Mouse (Mus musculus) lung, embryonic 14.5 days (tissue): ENCODE data around the gene Eif4h. TPM values are rescaled to one million over a fixed set of nuclear protein-coding genes. Genes with fewer than 3 reads are reported as not detected.

Experiments
- ATAC-seq: fragments of 200-750 bp; cut with Nextera tagmentation; 2 replicates; pipeline ENCODE4 v1.8.0; 2017; ENCODE audit warnings: mild to moderate bottlenecking, moderate TSS enrichment, moderate library complexity; ENCODE audit not compliant: insufficient read depth
- DNase-seq: peaks from one replicate; pipeline ENCODE4 v3.0.0-alpha.2; 2015
- H3K27ac ChIP-seq: fragments of 300-500 bp; sonication (generic); 2 replicates; pipeline ENCODE4 v1.5.1; 2014; ENCODE audit warnings: low read depth, mild to moderate bottlenecking, moderate library complexity
- H3K27me3 ChIP-seq: fragments of 300-500 bp; sonication (generic); 2 replicates; pipeline ENCODE4 v1.6.1; 2014; ENCODE audit warnings: low read length, control low read depth; ENCODE audit not compliant: insufficient read depth
- H3K36me3 ChIP-seq: fragments of 300-500 bp; sonication (generic); 2 replicates; pipeline ENCODE4 v1.6.1; 2014; ENCODE audit warnings: control low read depth; ENCODE audit not compliant: insufficient read depth
- H3K4me1 ChIP-seq: fragments of 300-500 bp; sonication (generic); 2 replicates; pipeline ENCODE4 v1.6.1; 2014; ENCODE audit warnings: antibody characterized with exemption, control low read depth; ENCODE audit not compliant: insufficient read depth
- H3K4me2 ChIP-seq: fragments of 300-500 bp; sonication (generic); 2 replicates; pipeline ENCODE4 v1.6.1; 2014; ENCODE audit warnings: mild to moderate bottlenecking
- H3K4me3 ChIP-seq: fragments of 300-500 bp; sonication (generic); 2 replicates; pipeline ENCODE4 v1.5.1; 2014; ENCODE audit warnings: low read depth, low read length
- H3K9ac ChIP-seq: fragments of 300-500 bp; sonication (generic); 2 replicates; pipeline ENCODE4 v1.6.1; 2014
- H3K9me3 ChIP-seq: fragments of 300-500 bp; sonication (generic); 2 replicates; pipeline ENCODE4 v1.6.1; 2016; ENCODE audit warnings: low read depth, low read length, control low read depth
- CTCF ChIP-seq: IDR thresholded peaks from 2 replicates; pipeline ENCODE4 v1.5.1; 2016; ENCODE audit warnings: antibody characterized with exemption, low read depth
- WGBS: fragments of 180-500 bp; shearing (Covaris S2); extraction: QIAGEN DNeasy Blood & Tissue Kit; methylation state at CpG from one replicate; pipeline ENCODE4 v1.1.7; 2014; 5-methylcytosine and 5-hydroxymethylcytosine counted together
- polyA plus RNA-seq: library from polyadenylated mRNA; unstranded; fragments of >200 nt; fragmentation: Nextera tagmentation; extraction: Ambion mirVana; gene quantifications from 2 replicates; pipeline ENCODE4 v1.2.1, GENCODE M21; 2014

Eif4h gene
- polyA plus RNA-seq, 1 experiment from 2014 or later = 559 TPM

- H3K27me3 ChIP-seq = no peaks in the 10 kb centered on the region
- H3K36me3 ChIP-seq = peaks cover 18% of the 10 kb centered on the region; the same call in 1 of the 2 replicates
- 0 out of 2 replicates have a peak, but pooled peaks cover 7% of the 10 kb centered on the region for H3K4me1 ChIP-seq
- TF ChIP-seq CTCF = peak; percentile 25; the same call in 1 of the 2 replicates
- no peak for ATAC-seq
- 24% methylated on average over 15 of the region's 15 CpGs for WGBS
- no peak overlapping the region for H3K27ac ChIP-seq
- H3K4me3 ChIP-seq = peak overlapping the region; percentile 86
- DNase-seq = peak; percentile 9
- no peaks in the 10 kb centered on the region for H3K9me3 ChIP-seq
- peak overlapping the region; percentile 92 for H3K4me2 ChIP-seq
- H3K9ac ChIP-seq = peak overlapping the region; percentile 69
These were observed 56.0 kb downstream of the Eif4h start for GRCm38 (mm10) chr5:134583006-134583883.

GRCm38 (mm10) chr5:134582221-134582907 lies 56.9 kb downstream of the Eif4h start:
- peak; percentile 86 for TF ChIP-seq CTCF
- Histone ChIP-seq H3K4me2 (peak overlapping the region; percentile 92), H3K9me3 (no peaks in the 10 kb centered on the region), H3K27ac (no peak overlapping the region), H3K9ac (peak overlapping the region; percentile 69), H3K4me1 (0 out of 2 replicates have a peak, but pooled peaks cover 7% of the 10 kb centered on the region), H3K36me3 (peaks cover 15% of the 10 kb centered on the region; the same call in 1 of the 2 replicates), H3K27me3 (no peaks in the 10 kb centered on the region), H3K4me3 (peak overlapping the region; percentile 86)
- DNase-seq (peak; percentile 99), ATAC-seq (peak; percentile 97)
- WGBS = 7% methylated on average over 30 of the region's 30 CpGs

- no peak within 1 kb of the TSS for H3K27ac ChIP-seq
- 72% methylated on average over 5 of the region's 5 CpGs for WGBS
- no peak within 1 kb of the TSS for H3K4me3 ChIP-seq
- no peaks in the 10 kb centered on the region for H3K9me3 ChIP-seq
- no peak within 1 kb of the TSS for H3K9ac ChIP-seq
- H3K36me3 ChIP-seq = peaks cover 9% of the 10 kb centered on the region; the same call in 1 of the 2 replicates
- ATAC-seq (no peak), DNase-seq (no peak)
- TF ChIP-seq CTCF = no peak
- no peaks in the 10 kb centered on the region for H3K27me3 ChIP-seq
- H3K4me2 ChIP-seq = no peak within 1 kb of the TSS
- 0 out of 2 replicates have a peak, but pooled peaks cover 7% of the 10 kb centered on the region for H3K4me1 ChIP-seq
These were observed 58.1 kb downstream of the Eif4h start, which contains the start of gene Rfc2 for GRCm38 (mm10) chr5:134581146-134581545. Rfc2 (plus strand) TSS chr5:134581366.

- no peak overlapping the region for H3K27ac ChIP-seq
- no peaks in the 10 kb centered on the region for H3K9me3 ChIP-seq
- WGBS = 60% methylated on average over 3 of the region's 3 CpGs
- H3K9ac ChIP-seq = no peak overlapping the region
- DNase-seq (no peak), ATAC-seq (no peak)
- TF ChIP-seq CTCF = no peak
- H3K4me3 ChIP-seq = no peak overlapping the region
- H3K4me1 ChIP-seq = 0 out of 2 replicates have a peak, but pooled peaks cover 7% of the 10 kb centered on the region
- 0 out of 2 replicates have a peak, but pooled peaks cover 1% of the 10 kb centered on the region for H3K36me3 ChIP-seq
- no peaks in the 10 kb centered on the region for H3K27me3 ChIP-seq
- no peak overlapping the region for H3K4me2 ChIP-seq
These were observed 60.2 kb downstream of the Eif4h start for GRCm38 (mm10) chr5:134579135-134579534.

- H3K27ac ChIP-seq = no peak overlapping the region
- H3K27me3 ChIP-seq = no peaks in the 10 kb centered on the region
- H3K4me3 ChIP-seq = no peak overlapping the region
- no peak overlapping the region for H3K4me2 ChIP-seq
- DNase-seq (peak; percentile 20), ATAC-seq (no peak)
- no peaks in the 10 kb centered on the region for H3K9me3 ChIP-seq
- WGBS = 73% methylated on average over 7 of the region's 7 CpGs
- no peaks in the 10 kb centered on the region for H3K36me3 ChIP-seq
- H3K9ac ChIP-seq = no peak overlapping the region
- no peaks in the 10 kb centered on the region for H3K4me1 ChIP-seq
- TF ChIP-seq CTCF = no peak
These were observed 61.8 kb downstream of the Eif4h start for GRCm38 (mm10) chr5:134577534-134577933.

- ATAC-seq (no peak), DNase-seq (no peak)
- Histone ChIP-seq H3K4me3 (no peak overlapping the region), H3K27me3 (no peaks in the 10 kb centered on the region), H3K27ac (no peak overlapping the region), H3K9me3 (no peaks in the 10 kb centered on the region), H3K4me2 (no peak overlapping the region), H3K9ac (no peak overlapping the region), H3K36me3 (no peaks in the 10 kb centered on the region), H3K4me1 (no peaks in the 10 kb centered on the region)
- TF ChIP-seq CTCF = no peak
- 72% methylated on average over 14 of the region's 14 CpGs for WGBS
These were observed 62.6 kb downstream of the Eif4h start for GRCm38 (mm10) chr5:134576517-134577220.
